Mouse (Mus musculus) kidney, adult 2 months (tissue): ENCODE data around the gene Gm3646.

ENCODE experiments used
- CTCF ChIP-seq: fragments of 200-500 bp; conservative IDR thresholded peaks from 2 replicates; pipeline ENCODE4 v1.5.1; 2011; ENCODE audit warnings: low read depth, mild to moderate bottlenecking, control low read depth, low read length, moderate library complexity, mixed read lengths; ENCODE audit not compliant: insufficient read depth, insufficient read length
- POLR2A ChIP-seq: fragments of 200-500 bp; IDR thresholded peaks from one replicate; pipeline ENCODE4 v1.6.1; 2011; ENCODE audit warnings: low read depth, low read length, control low read depth

- TF ChIP-seq POLR2A (no peak), CTCF (no peak)
Measured at GRCm38 (mm10) chr1:39762025-39762370, 43.1 kb downstream of the Gm3646 start.
